Mouse (Mus musculus): ENCODE results near the gene Rae1. TPM values are rescaled to one million over a fixed set of nuclear protein-coding genes. Genes with fewer than 3 reads are reported as not detected.

Gene Rae1
- polyA plus RNA-seq, 1 experiment from 2014 or later, result 168 TPM

DNA sequence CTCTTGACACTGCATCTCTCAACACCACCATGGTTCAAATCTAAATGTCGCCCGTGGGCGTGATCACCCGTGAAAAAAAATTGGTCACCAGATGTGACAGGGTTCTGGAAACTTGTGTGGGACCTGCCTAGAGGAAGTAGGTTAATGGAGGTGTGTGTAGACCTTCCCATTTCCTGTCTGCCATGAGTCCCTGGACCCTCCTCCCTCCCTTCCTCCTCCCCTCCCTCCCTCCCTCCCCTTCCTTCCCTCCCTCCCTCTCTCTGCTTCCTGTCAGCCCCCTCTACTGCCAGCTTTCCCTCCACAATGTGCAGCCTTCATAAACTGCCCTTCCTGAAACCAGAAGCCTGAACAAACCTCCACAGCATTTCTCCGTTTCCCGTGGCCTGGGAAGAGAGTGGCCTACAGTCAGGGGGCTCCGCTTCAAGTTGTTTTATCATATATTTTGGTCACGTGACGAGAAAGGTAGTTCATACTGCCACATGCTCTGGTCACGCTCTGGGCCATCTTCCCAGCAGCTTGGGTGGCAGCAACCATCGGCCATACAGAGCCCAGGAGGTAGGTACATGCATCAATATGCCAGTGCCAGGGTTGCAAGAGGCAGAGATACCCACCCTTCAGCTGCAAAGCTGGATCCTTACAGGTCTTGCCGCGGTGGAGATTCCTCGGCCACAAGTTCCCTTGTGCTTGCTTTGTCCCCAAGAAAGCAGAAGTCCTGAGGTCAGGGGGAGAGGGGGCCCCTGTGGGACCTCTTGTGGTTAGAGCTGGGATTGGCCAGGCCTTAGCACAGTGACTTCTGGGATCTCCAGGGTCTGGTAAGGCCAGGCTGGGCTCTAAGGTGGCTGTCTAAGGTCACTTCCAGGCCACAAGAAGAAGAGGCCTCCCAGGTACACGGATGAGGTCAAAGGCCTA lies 61.8 kb downstream of the Rae1 start:
- 81% methylated on average over 15 of the region's 15 CpGs for WGBS
- no peaks in the 10 kb centered on the region for H3K27me3 ChIP-seq (ENCODE audit: poor library complexity, severe bottlenecking)
- no peak for DNase-seq (ENCODE audit: extremely low spot score, low spot score)
- no peaks in the 10 kb centered on the region for H3K36me3 ChIP-seq (replicated peaks)
- H3K4me1 ChIP-seq, result peaks cover 41% of the 10 kb centered on the region
- H3K27ac ChIP-seq, result peak overlapping the region; percentile 56
- H3K4me3 ChIP-seq, result no peak overlapping the region
- no peaks in the 10 kb centered on the region for H3K9me3 ChIP-seq

DNA sequence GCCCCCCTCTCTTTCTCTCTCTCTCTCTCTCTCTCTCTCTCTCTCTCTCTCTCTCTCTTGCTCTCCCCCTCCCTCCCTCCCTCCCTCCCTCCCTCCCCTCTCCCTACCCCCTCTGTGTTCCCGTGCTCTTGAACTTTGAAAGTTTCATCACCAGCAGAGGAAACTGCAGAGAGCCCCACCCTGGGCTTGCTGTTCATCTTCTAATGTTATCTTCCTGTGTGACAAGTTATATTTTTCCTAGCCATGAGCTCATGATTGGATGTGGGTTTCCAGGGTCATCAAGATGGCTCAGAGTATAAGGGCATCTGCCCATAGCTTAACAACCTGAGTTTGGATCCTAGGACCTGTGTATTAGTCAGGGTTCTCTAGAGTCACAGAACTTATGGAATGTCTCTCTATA lies 63.3 kb downstream of the Rae1 start:
- Histone ChIP-seq H3K36me3 (replicated peaks) (no peaks in the 10 kb centered on the region), H3K4me1 (peaks cover 26% of the 10 kb centered on the region), H3K4me3 (no peak overlapping the region), H3K27ac (no peak overlapping the region), H3K9me3 (peaks cover 7% of the 10 kb centered on the region), H3K27me3 (ENCODE audit: poor library complexity, severe bottlenecking) (no peaks in the 10 kb centered on the region)
- DNase-seq (ENCODE audit: extremely low spot score, low spot score), result no peak
- WGBS, result 100% methylated on average over 1 of the region's 1 CpGs

DNA sequence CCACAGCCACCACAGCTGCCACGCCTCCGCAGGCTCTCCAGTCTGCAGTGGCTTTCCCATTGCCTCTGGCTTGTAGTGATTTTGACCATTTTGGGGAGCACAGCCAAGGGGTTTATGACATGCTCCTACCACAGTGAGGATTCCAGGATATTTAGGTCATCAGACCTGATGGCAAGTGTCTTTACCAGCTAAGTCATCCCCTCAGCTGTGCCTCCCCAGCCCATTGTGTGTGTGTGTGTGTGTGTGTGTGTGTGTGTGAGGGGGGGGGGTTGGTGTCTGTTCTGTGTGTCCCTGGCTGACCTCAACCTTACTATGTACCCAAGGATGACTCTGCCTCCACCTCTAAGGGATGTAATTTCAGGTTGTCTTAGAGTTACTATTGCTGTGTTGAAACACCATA lies 64.9 kb downstream of the Rae1 start:
- Histone ChIP-seq H3K36me3 (replicated peaks) (no peaks in the 10 kb centered on the region), H3K27me3 (ENCODE audit: poor library complexity, severe bottlenecking) (no peaks in the 10 kb centered on the region), H3K4me1 (peaks cover 20% of the 10 kb centered on the region), H3K9me3 (peaks cover 13% of the 10 kb centered on the region), H3K4me3 (no peak overlapping the region), H3K27ac (no peak overlapping the region)
- no peak for DNase-seq (ENCODE audit: extremely low spot score, low spot score)
- 90% methylated on average over 2 of the region's 2 CpGs for whole genome bisulfite sequencing

Other genes starting within 250 kb of the Rae1 start
- 21.2 and 21.4 TPM in 2 replicates for gene Bmp7, start 59.8 kb upstream of the Rae1 start, polyA plus RNA-seq (2016; fragmentation: Nextera tagmentation; extraction: Ambion mirVana)
- 0.42 and 0.73 TPM in 2 replicates for gene Spo11, start 22.4 kb upstream of the Rae1 start, polyA plus RNA-seq (2016; fragmentation: Nextera tagmentation; extraction: Ambion mirVana)
- gene Rbm38, start 20.4 kb downstream of the Rae1 start, polyA plus RNA-seq (2016; fragmentation: Nextera tagmentation; extraction: Ambion mirVana), result 119 and 123 TPM in 2 replicates
- gene Ctcfl, start 119.4 kb downstream of the Rae1 start, polyA plus RNA-seq (2016; fragmentation: Nextera tagmentation; extraction: Ambion mirVana), result 0.04 and 0.07 TPM in 2 replicates
- gene Pck1, start 152.9 kb downstream of the Rae1 start, polyA plus RNA-seq (2016; fragmentation: Nextera tagmentation; extraction: Ambion mirVana), result not detected in 2 replicates
- gene Zbp1, start 218.8 kb downstream of the Rae1 start, polyA plus RNA-seq (2016; fragmentation: Nextera tagmentation; extraction: Ambion mirVana), result not detected in 2 replicates

Data from forebrain, embryonic 10.5 days (tissue).